Mouse (Mus musculus) spleen, adult 2 months (tissue): ENCODE measurements at regions not wholly inside any gene's neighbourhood (a gene's known extent, or its start where the extent isn't known, plus 50 kb on each side); places are given as distances from the start of the nearest gene placed in this dataset.

Source experiments
- CTCF ChIP-seq: fragments of 200-500 bp; IDR thresholded peaks from 2 replicates; pipeline ENCODE4 v1.5.1; 2011; ENCODE audit warnings: mild to moderate bottlenecking, inconsistent platforms; ENCODE audit not compliant: insufficient read depth, insufficient read length, insufficient replicate concordance; ENCODE audit errors: extremely low read depth
- POLR2A ChIP-seq: fragments of 200-500 bp; IDR thresholded peaks from 2 replicates; pipeline ENCODE4 v1.6.1; 2011; ENCODE audit warnings: low read depth, low read length, inconsistent platforms

- no peak for TF ChIP-seq CTCF
- no peak for TF ChIP-seq POLR2A
Observed at GRCm38 (mm10) chr4:11885499-11885898, 95.6 kb downstream of the Gm10604 start.
